Mouse (Mus musculus): ENCODE measurements around the gene Nol9. TPM values are rescaled to one million over a fixed set of nuclear protein-coding genes. Genes with fewer than 3 reads are reported as not detected.

Gene Nol9
- polyA plus RNA-seq, 1 experiment from 2014 or later, result 8.5 TPM

- Histone ChIP-seq H3K9me3 (ENCODE audit: low read length) (no peaks in the 10 kb centered on the region), H3K4me1 (ENCODE audit: insufficient read depth) (peaks cover 18% of the 10 kb centered on the region), H3K4me2 (ENCODE audit: low read depth, low read length) (no peak overlapping the region), H3K36me3 (replicated peaks; ENCODE audit: insufficient read depth, low read length) (no peaks in the 10 kb centered on the region; the same call in 1 of the 2 replicates), H3K4me3 (ENCODE audit: low read depth, low read length) (no peak overlapping the region), H3K27me3 (ENCODE audit: insufficient read depth, low read length) (no peaks in the 10 kb centered on the region), H3K27ac (ENCODE audit: low read depth) (no peak overlapping the region), H3K9ac (replicated peaks) (no peak overlapping the region)
- no peak for ATAC-seq
- TF ChIP-seq CTCF (IDR thresholded peaks at IDR 0.05; ENCODE audit: low read depth) (no peak), EP300 (IDR thresholded peaks at IDR 0.05; ENCODE audit: low read depth) (no peak)
- DNase-seq, result no peak
- 65% methylated on average over 11 of the region's 11 CpGs for WGBS (ENCODE audit: insufficient replicate concordance)
These were observed 59.0 kb downstream of the Nol9 start for GRCm38 (mm10) chr4:152097911-152098799.

DNA sequence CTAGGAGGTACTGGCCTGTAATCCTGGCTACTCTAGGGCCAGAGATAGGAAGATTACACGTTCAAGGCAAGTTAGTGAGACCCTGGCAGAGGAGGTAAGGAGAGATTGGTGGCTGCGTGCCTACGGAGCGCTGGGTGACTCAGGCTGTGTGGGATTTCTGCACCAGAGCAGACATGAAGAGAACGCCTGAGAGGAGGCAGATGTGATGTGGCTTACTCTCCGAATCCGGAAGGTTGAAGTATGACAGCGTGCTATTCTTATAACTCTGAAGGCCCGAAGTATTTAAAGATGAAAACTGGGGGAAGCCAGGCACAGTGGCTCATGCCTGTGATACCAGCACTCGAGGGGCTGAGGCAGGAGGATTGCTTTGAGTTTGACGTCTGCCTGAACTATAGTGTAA, 61.4 kb downstream of the Nol9 start:
- Histone ChIP-seq H3K4me3 (ENCODE audit: low read depth, low read length) (no peak overlapping the region), H3K4me1 (ENCODE audit: insufficient read depth) (peaks cover 14% of the 10 kb centered on the region), H3K36me3 (replicated peaks; ENCODE audit: insufficient read depth, low read length) (peaks cover 6% of the 10 kb centered on the region), H3K4me2 (ENCODE audit: low read depth, low read length) (no peak overlapping the region), H3K9me3 (ENCODE audit: low read length) (no peaks in the 10 kb centered on the region), H3K9ac (replicated peaks) (no peak overlapping the region), H3K27ac (ENCODE audit: low read depth) (no peak overlapping the region; the same call in 1 of the 2 replicates), H3K27me3 (ENCODE audit: insufficient read depth, low read length) (no peaks in the 10 kb centered on the region)
- DNase-seq (no peak), ATAC-seq (no peak)
- 63% methylated on average over 11 of the region's 11 CpGs for WGBS (ENCODE audit: insufficient replicate concordance)
- no peak for TF ChIP-seq EP300 (IDR thresholded peaks at IDR 0.05; ENCODE audit: low read depth)
- TF ChIP-seq CTCF (IDR thresholded peaks at IDR 0.05; ENCODE audit: low read depth), result no peak

DNA sequence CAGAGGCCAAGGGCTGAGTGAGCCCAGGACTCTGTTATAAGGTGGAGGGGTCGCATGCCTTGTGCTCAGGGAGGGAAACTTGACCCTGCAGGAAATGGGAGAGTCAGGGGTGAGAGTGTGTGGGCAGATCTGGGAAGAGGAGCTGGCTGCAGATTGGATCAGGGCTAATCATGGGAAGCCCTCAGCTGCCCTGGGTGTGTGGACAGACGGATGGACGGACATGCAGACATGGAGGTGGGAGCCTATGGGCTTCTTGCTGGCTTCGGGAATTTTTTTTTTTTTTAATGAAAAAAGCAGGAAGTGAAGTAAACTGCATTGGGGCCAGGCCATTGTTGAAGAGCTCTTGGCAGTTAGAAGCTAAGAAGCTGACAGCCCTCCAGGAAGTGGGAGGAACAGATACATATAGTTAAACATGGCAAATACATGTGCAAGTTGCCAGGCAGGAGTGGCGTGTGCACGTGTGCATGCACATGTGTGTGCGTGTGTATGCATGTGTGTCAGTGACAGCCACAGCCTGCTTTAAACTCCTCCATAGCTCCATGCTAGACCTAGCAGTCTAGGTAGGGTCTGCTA, 62.0 kb downstream of the Nol9 start:
- DNase-seq (no peak), ATAC-seq (no peak)
- Histone ChIP-seq H3K4me1 (ENCODE audit: insufficient read depth) (peaks cover 10% of the 10 kb centered on the region; the same call in 1 of the 2 replicates), H3K27me3 (ENCODE audit: insufficient read depth, low read length) (no peaks in the 10 kb centered on the region), H3K9me3 (ENCODE audit: low read length) (no peaks in the 10 kb centered on the region), H3K27ac (ENCODE audit: low read depth) (no peak overlapping the region; the same call in 1 of the 2 replicates), H3K36me3 (replicated peaks; ENCODE audit: insufficient read depth, low read length) (peaks cover 7% of the 10 kb centered on the region), H3K4me2 (ENCODE audit: low read depth, low read length) (no peak overlapping the region), H3K9ac (replicated peaks) (no peak overlapping the region), H3K4me3 (ENCODE audit: low read depth, low read length) (no peak overlapping the region)
- TF ChIP-seq EP300 (IDR thresholded peaks at IDR 0.05; ENCODE audit: low read depth) (no peak), CTCF (IDR thresholded peaks at IDR 0.05; ENCODE audit: low read depth) (no peak)
- 48% methylated on average over 7 of the region's 7 CpGs for WGBS (ENCODE audit: insufficient replicate concordance)

DNA sequence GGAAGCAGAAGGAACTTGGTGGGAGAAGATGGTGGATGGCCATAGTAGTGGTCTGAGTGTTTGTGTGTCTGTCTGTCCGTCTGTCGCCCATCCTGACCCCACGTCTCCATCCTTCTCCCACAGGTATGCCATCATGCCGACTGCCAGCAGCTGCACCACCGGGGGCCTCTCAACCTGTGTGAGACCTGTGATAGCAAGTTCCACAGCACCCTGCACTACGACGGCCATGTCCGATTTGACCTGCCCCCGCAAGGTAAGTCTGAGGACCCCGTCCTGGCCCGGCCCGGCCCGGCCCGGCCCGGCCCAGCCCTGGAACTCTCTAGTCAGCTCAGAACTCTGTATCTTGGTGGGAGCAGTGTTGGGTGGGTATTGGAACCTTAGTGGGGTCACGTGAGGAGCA, 62.8 kb downstream of the Nol9 start:
- Histone ChIP-seq H3K4me1 (ENCODE audit: insufficient read depth) (peaks cover 6% of the 10 kb centered on the region; the same call in 1 of the 2 replicates), H3K27ac (ENCODE audit: low read depth) (no peak overlapping the region), H3K4me2 (ENCODE audit: low read depth, low read length) (no peak overlapping the region), H3K9ac (replicated peaks) (no peak overlapping the region), H3K4me3 (ENCODE audit: low read depth, low read length) (no peak overlapping the region), H3K27me3 (ENCODE audit: insufficient read depth, low read length) (no peaks in the 10 kb centered on the region), H3K9me3 (ENCODE audit: low read length) (no peaks in the 10 kb centered on the region), H3K36me3 (replicated peaks; ENCODE audit: insufficient read depth, low read length) (peaks cover 10% of the 10 kb centered on the region)
- TF ChIP-seq CTCF (IDR thresholded peaks at IDR 0.05; ENCODE audit: low read depth), result no peak
- TF ChIP-seq EP300 (IDR thresholded peaks at IDR 0.05; ENCODE audit: low read depth), result no peak
- ATAC-seq (no peak), DNase-seq (no peak)
- WGBS (ENCODE audit: insufficient replicate concordance), result 93% methylated on average over 15 of the region's 16 CpGs

- no peak for ATAC-seq
- H3K4me1 ChIP-seq (ENCODE audit: insufficient read depth), result peaks cover 6% of the 10 kb centered on the region
- no peak overlapping the region for H3K27ac ChIP-seq (ENCODE audit: low read depth)
These were observed 63.9 kb downstream of the Nol9 start for GRCm38 (mm10) chr4:152103025-152103424.

DNA sequence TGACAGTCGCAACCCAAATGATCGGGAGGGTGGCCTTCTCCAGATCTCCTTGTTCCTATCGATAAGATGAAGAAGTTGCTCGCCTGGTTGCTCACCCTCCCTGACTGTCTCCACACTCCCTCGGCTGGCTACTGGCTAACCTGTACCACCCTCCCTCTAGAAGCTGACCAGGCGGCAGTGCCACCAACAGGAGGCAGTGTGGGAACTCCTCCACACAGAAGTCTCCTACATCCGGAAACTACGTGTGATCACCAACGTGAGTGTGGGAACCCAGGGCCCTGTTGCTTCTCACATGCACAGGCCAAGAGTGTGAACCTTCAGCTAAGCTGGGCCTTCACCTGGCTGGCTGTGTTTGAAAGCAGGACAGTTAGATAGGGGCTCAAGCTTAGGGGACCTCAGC, 67.6 kb downstream of the Nol9 start:
- H3K9me3 ChIP-seq (ENCODE audit: low read length), result no peaks in the 10 kb centered on the region
- peaks cover 13% of the 10 kb centered on the region for H3K36me3 ChIP-seq (replicated peaks; ENCODE audit: insufficient read depth, low read length)
- no peaks in the 10 kb centered on the region for H3K27me3 ChIP-seq (ENCODE audit: insufficient read depth, low read length)
- no peak overlapping the region for H3K4me2 ChIP-seq (ENCODE audit: low read depth, low read length)
- no peak overlapping the region for H3K9ac ChIP-seq (replicated peaks)
- 74% methylated on average over 9 of the region's 9 CpGs for WGBS (ENCODE audit: insufficient replicate concordance)
- no peak for ATAC-seq
- DNase-seq, result no peak
- TF ChIP-seq EP300 (IDR thresholded peaks at IDR 0.05; ENCODE audit: low read depth) (no peak), CTCF (IDR thresholded peaks at IDR 0.05; ENCODE audit: low read depth) (peak; percentile 37)
- peaks cover 8% of the 10 kb centered on the region; the same call in 1 of the 2 replicates for H3K4me1 ChIP-seq (ENCODE audit: insufficient read depth)
- H3K4me3 ChIP-seq (ENCODE audit: low read depth, low read length), result no peak overlapping the region
- peak overlapping the region; percentile 49; the same call in 1 of the 2 replicates for H3K27ac ChIP-seq (ENCODE audit: low read depth)

More at GRCm38 (mm10) chr4:152103025-152103424, 63.9 kb downstream of the Nol9 start:
- WGBS (ENCODE audit: insufficient replicate concordance), result 47% methylated on average over 7 of the region's 7 CpGs
- Histone ChIP-seq H3K27me3 (ENCODE audit: insufficient read depth, low read length) (no peaks in the 10 kb centered on the region), H3K9ac (replicated peaks) (no peak overlapping the region), H3K4me2 (ENCODE audit: low read depth, low read length) (no peak overlapping the region), H3K4me3 (ENCODE audit: low read depth, low read length) (no peak overlapping the region), H3K9me3 (ENCODE audit: low read length) (no peaks in the 10 kb centered on the region), H3K36me3 (replicated peaks; ENCODE audit: insufficient read depth, low read length) (peaks cover 10% of the 10 kb centered on the region)
- TF ChIP-seq CTCF (IDR thresholded peaks at IDR 0.05; ENCODE audit: low read depth), result peak; percentile 94
- TF ChIP-seq EP300 (IDR thresholded peaks at IDR 0.05; ENCODE audit: low read depth), result no peak
- peak; percentile 86 for DNase-seq
